Mouse (Mus musculus) thymus, adult 2 months (tissue): ENCODE results near the gene St14.

Experiments
- CTCF ChIP-seq: fragments of 200-500 bp; IDR thresholded peaks from 2 replicates; pipeline ENCODE4 v1.5.1; 2012; ENCODE audit warnings: mild to moderate bottlenecking, control low read depth, low read length, moderate library complexity, borderline replicate concordance; ENCODE audit not compliant: control insufficient read depth, poor library complexity, insufficient read depth; ENCODE audit errors: extremely low read depth
- POLR2A ChIP-seq: fragments of 200-500 bp; IDR thresholded peaks from 2 replicates; pipeline ENCODE4 v1.6.1; 2012; ENCODE audit warnings: mild to moderate bottlenecking, low read length, control low read depth, moderate library complexity; ENCODE audit not compliant: control insufficient read depth, poor library complexity, insufficient read depth; ENCODE audit errors: extremely low read depth

DNA sequence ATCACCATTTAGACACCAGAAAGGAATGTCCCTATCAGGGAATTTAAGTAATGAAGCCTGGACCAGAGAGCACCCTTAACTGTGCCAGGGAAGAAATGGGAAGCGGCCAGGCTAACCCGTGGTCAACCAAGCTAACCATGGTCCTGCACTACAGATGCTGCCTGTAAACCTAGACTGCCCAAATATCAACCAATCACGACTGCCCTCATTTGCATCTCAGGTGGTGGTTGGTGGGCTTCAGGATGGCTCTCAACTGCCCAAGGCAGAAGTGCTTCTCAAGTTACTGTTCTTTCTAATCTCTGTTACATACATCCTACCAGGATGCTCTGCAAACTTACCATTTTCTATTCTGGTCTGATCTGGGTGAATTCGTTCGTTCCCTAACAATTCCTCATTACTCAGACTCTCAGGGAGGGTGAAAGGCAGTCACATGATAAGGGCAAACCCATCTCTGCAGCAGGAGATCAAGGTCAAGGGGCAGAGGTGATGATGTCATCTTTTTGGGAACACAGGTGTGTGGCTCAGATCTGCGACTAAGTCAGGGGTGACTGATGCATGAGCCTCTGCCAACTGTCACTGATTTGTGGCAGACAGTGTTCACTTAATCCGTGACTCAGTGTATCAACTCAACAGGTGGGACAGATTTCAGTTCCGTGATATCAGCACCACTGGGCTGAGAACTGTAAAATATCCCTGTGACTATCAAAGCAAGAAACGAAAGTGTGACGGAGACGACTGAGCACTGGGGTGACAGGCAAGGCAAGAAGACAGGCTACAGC is 12.9 kb downstream of the St14 start:
- TF ChIP-seq CTCF (no peak), POLR2A (no peak)
